Mouse (Mus musculus) 3134 (cell line): Measurements from ENCODE around the gene Snrpe.
A peak's percentile ranks its signal among the peaks of the same experiment; 100 is the strongest.

Experiments used
- DNase-seq: peaks from one replicate; pipeline ENCODE4 v3.0.0-alpha.2; 2011; ENCODE audit warnings: low spot score; ENCODE audit not compliant: insufficient read length; ENCODE audit errors: extremely low read depth

Snrpe gene

DNA sequence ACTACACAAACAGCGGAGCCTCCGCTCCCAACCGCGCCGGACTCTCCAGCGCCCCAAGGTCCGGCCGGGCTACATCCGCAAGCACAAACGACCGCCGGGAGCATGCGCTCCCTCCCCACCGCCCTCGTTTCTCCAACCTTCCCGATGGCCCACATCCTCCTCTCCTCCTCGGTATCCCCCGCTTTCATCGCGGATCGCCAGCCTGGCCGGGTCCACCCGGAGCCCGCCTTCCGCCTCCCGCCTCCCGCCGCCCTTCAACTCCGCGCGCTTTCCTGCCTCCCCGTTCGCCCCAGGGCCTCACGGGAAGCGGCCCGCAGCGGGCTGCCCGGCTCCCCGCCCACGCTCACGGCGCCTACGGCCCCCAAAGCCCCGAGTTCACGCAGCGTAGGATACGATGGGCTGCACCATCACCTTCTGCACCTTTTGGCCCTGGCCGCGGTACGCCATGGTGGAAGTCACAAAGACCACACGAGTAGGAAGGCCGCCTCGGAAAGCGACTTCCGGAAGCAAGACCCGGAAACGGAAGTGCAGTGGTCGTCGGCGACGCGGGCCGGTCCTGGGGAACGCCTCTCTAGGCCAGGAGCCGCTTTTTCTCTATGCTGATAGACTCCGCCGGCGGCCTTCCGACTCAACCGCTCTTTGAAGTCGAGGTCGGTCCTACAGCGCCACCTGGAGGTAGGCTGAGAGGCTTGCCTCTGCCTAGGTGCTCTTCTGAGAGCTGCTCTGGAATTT lies at the start of gene Snrpe:
Gene Snrpe, minus strand, starts transcription at position 521 of the 732 bp plus-strand sequence.
- peak; percentile 97 for DNase-seq

DNA sequence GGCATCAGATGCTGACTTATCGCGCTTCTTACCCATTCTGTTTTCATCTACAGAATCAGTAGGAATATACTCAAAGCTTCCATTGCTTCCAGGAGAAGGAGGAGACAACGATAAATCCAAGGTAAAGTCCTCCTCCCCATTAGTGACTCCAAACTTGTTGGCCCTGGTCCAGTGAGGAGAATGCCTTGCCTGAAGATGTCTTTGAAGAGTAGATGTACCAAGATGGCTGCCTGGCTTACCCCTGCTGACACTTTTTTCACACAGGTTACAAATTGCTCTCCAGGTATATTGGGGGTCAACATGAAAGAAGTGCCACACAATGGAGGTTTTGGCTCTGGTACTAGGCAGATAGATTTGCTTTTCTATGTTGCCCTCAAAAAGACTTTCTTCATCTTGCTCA lies 48.8 kb upstream of the Snrpe start:
- no peak for DNase-seq

DNA sequence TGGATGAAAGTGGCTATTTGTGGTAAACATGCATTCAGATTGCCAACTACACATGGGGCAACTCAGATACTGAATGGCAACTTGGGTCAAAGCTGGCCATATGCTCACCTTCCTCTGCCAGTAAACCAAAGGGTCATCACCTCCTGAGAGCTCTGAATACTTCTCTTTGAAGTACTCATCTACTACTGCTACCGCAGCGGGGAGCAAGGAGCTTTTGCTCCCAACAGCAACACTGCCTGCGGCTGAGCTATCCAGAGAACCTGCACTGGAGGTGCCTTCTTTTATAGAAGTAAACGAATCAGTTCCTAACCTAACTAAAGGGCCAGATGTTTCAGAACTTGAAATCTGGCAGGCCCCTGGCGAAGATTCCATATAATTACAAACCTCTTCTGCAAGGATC lies 46.7 kb upstream of the Snrpe start:
- no peak for DNase-seq

DNA sequence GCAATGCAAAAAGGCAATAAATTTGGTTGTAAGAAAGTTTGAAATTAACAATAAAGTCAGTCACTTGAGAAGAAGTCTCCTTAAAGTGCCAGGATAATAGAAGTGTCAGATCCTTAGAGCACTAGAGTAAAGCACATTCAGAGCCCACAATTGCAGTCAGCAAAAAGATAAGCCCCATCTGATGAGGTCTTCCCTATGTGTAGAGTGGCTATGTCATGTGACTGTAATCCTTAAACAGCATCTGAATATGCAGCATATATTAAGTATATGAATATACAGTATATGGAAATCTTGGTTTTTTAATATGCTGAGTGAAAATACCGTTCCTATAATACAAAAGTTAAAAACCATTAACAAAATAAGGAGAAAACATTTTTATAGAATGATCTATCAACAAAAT lies 42.9 kb upstream of the Snrpe start:
- no peak for DNase-seq

DNA sequence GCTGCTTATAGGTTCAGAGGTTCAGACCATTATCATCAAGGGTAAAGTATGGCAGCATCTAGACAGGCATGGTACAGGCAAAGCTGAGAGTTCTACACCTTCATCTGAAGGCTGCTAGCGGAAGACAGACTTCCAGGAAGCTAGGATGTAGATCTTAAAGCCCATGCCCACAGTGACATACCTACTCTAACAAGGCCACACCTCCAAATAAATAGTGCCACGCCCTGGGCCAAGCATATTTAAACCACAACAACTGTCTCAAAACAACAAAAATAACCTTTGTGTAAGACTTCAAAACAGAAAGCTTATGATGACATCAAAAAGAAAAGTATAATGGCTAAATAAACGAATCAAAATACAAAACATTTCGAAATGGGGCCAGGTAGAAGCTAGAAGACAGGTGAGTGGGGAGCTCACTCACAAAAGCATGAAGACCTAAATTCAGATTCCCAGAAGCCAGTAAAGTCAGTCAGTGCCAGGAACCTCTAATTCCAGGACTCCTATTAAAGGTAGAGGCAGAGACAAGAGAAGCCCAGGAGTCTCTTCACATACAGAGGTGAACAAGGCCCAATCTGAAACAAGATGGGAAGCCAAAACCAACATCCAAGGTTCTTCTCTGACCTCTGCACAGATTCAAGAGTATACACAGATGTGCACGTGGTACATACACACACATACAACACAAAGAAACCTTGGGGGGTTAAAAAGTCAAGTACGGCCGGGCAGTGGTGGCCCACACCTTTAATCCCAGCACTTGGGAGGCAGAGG lies 40.4 kb upstream of the Snrpe start:
- DNase-seq: no peak

- DNase-seq: no peak
These were observed 35.6 kb upstream of the Snrpe start for GRCm38 (mm10) chr1:133645652-133646051.

DNA sequence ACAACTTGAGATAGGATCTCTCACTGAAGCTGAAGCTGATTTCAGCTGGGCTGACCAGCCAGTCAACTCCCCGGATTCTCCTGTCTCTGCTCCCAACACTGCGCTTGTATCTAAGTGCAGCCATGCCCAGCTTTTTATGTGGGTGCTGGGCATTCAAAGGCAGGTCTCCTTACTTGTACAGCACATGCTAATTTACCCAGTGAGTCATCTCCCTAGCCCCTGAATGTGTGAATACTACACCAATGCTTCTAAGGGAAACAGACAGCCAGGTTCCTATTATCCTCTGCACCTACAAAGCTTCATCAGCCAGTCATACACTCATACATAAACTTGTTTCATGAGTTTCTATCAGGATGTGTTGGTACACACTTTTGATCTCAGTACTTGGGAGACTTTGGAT lies 31.1 kb upstream of the Snrpe start:
- no peak for DNase-seq

- DNase-seq: no peak
These were observed 28.4 kb upstream of the Snrpe start for GRCm38 (mm10) chr1:133638517-133638916.

DNA sequence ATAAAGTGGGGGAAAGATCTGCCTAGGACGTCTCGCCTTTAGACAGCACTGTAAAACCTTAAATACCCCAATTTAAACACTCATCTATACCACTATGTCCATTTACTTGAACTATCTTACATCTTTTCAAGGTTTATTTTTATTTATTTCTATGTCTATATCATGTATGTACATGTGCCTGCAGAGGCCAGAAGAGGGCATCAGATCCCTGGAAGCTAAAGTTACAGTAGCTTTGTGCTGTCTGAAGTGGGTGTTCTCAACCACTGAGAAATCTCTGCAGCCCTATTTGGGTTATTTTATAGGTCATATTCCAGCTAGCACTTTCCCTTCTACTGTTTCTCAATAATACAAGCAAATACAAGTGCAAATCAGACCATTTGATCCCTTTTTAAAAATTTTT lies 22.1 kb upstream of the Snrpe start:
- DNase-seq: no peak

DNA sequence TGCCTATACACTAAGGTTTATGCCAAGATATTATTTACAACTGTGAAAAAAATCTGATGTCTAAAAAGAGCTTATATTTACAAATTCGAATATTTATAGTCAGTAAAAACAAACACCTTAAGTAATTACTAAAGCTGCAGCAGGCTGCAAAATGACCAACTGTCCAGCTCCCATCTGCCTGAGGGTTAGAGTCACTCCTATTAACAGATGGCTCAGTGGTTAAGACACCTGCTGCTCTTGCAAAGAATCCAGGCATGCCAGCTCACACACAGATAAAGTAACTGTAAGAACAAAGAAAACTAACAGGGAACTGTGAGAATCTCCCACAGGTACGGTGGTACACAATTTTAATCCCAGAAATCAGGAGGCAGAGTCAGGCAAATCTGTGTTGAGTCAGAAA lies 15.0 kb upstream of the Snrpe start:
- no peak for DNase-seq

- DNase-seq: no peak
These were observed 8.2 kb upstream of the Snrpe start for GRCm38 (mm10) chr1:133618311-133618710.

GRCm38 (mm10) chr1:133617908-133618307 lies 7.8 kb upstream of the Snrpe start:
- no peak for DNase-seq

DNA sequence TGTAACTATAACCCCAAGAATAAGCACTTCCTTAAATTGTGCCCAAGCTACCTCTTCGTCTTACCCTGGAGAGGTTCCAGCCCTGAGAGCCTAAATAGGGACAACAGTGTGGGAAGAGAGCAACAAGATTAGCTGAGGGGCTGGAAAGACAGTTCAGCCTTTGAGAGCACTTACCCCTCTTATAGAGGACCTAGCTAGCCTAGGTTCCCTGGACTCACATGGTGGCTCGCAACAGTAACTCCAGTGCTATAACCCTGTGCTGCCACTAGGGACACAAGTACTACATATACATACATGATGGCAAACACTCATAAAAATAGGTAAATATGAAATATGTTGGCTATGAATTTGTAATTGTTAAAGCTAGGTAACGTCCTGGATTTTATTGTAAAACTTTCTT lies 3.7 kb upstream of the Snrpe start:
- DNase-seq: no peak

GRCm38 (mm10) chr1:133611436-133611835 lies 1.3 kb upstream of the Snrpe start:
- no peak for DNase-seq

DNA sequence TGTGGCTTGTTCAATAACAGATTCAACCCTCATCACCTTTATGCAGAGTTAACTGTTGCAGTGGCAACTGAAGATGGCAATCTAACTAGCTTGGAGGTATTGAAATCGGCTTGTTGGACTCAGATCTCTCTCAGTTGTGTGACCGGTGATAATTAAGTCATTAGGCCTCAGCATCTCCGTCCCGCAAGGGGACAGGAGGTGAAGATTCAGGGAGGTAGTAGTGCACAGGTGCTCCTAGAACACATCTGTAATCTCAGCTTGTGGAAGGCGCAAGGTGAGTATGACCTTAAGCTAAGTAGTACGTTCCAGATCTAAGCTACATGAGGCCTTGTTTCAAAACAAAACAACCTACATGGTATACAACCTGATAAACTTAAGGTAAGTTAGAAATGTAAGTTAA lies 510 bp upstream of the Snrpe start:
- DNase-seq: no peak

DNA sequence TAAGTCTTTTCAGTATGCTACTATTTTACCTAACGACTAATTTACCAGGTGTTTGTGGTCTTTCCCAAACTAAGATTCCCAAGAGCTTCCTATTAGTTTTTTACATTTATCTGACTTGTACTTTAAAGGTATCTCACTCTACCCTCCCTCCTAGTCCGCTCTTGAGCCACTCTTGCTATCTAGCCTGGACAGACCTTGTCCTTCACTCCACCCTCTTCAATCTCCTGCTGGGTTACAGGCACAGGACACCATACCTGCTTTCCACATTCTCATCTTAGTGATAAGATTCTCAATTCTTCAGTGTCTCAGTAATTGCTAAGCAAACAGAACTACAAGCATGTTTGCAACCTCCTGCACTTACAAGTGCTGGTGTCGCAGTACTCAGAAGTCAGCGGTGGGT lies 6.9 kb downstream of the Snrpe start:
- DNase-seq: no peak

- DNase-seq: no peak
These were observed 13.6 kb downstream of the Snrpe start for GRCm38 (mm10) chr1:133596298-133597007.

DNA sequence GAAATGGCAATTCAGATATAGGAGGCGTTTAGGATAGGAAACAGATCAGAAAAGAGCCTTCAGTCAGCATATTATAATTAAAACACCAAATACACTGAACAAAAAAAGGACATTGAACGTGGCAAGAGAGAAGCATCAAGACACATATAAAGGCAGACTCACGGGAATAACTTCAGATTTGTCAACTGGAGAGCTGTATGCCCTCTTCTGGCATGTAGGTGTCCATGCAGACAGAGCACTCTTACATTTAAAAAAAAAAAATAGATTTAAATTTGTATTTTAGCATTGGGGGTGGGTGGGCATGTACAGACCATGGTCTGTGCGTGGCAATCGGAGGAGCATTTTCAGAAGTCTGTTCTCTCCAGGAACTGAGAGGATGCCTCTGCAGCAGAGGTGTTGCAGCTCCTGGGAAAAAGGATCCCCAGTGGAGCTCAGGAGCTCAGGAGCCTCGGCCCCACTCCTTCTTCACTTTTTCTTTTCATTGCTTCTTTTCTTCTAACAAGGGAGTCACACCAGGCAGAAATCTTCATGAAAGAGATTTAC lies 24.0 kb downstream of the Snrpe start:
- DNase-seq: no peak

DNA sequence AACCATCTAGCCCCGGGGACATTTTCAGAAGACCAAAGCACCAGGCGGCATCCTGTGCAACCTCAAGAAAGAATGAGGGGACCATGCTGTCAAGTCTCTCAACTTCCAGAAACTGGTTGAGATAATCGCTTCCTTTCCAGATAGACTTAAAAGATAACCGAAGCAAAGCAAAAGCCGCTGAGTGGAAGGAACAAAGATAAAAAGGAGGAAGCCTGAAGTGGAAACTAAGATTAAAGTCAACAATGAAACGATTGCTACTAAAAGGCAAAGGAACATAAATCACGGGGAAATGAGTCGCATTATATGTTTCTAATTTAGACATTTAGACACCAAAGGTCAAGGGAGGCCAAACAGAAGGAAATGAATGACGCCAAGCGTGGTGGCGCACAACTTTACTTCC lies 38.8 kb downstream of the Snrpe start:
- no peak for DNase-seq
